ENCODE assay signal across 16 mouse cellular contexts in genomic region chr9:77583302-77583701, GRCm38 (mm10). TPM values are rescaled to one million over a fixed set of nuclear protein-coding genes. Genes with fewer than 3 reads are reported as not detected.
"Had no signal": no experiment of that assay in that cellular context is flagged by ENCODE, and none has a peak within 500 bp of the region (broad histone marks: within the 10 kb centered on the region; RNA-seq: fewer than 3 reads in every experiment).

No protein-coding gene starts in this region.

- DNase-seq: gastrocnemius, postnatal 14 days; gastrocnemius, postnatal 36 days; heart, adult 18-20 months; heart, postnatal 14 days; heart, postnatal 36 days; kidney, adult 11 months; kidney, adult 2 months; kidney, adult 9 months; kidney, postnatal 14 days; kidney, postnatal 36 days; layer of hippocampus, adult 9-11 months; layer of hippocampus, postnatal 36 days; liver had no signal

RNA-seq across cellular contexts. Expression of gene Klhl31, which starts 53.0 kb away (rescaled TPM):
- total RNA-seq: hematopoietic stem cell, adult 5-6 weeks; layer of hippocampus, adult 18-20 months; left cerebral cortex, postnatal 36 days had no signal
